In the genomic region with DNA sequence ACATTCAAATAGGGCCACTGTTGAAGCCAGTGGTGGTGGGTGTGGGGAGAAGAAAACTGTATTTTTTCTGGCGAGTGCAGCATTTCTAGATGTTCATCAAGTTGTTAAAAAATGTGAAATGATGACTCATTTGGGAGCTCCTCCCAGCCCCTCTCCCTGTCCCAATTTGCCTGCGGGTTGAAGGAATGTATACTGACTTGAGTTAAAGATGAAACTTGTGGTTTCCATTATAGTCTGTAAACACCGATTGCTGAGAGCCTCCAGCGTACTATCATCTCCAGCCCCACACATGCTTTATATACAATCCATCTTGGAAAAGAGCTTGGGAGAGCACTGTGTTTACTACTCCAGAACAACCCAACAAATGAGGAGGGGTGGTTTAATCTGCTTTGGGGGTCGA, we compare ENCODE assay signal across 19 mouse cellular contexts.
DNase-seq lines count a peak whose midpoint lies in the region; ATAC-seq and TF ChIP-seq lines count a peak whose summit lies in the region.
"Had no signal": no experiment of that assay in that cellular context is flagged by ENCODE, and none has a peak within 500 bp of the region (broad histone marks: within the 10 kb centered on the region; RNA-seq: fewer than 3 reads in every experiment).

No protein-coding gene starts in this region.

- peak; percentile 31; the same call in 1 of the 2 replicates for ATAC-seq in intestine, embryonic 15.5 days
- ATAC-seq in intestine, postnatal 0 days: no peak
- ATAC-seq: forebrain, embryonic 15.5 days; hindbrain, postnatal 0 days had no signal

- 50% methylated on average over 5 of the region's 5 CpGs for whole genome bisulfite sequencing in intestine, embryonic 15.5 days
- 59% methylated on average over 5 of the region's 5 CpGs for WGBS in intestine, postnatal 0 days

- TF ChIP-seq CTCF in intestine, postnatal 0 days (IDR thresholded peaks at IDR 0.05; ENCODE audit: low read depth): no peak
- TF ChIP-seq CTCF in embryonic fibroblast, embryonic 13.5 days (IDR thresholded peaks at IDR 0.05; ENCODE audit: borderline replicate concordance, insufficient read depth, low read length): no peak

- no peaks in the 10 kb centered on the region for H3K27me3 ChIP-seq in intestine, embryonic 15.5 days (replicated peaks)
- H3K27me3 ChIP-seq in intestine, postnatal 0 days (replicated peaks; ENCODE audit: control insufficient read depth, insufficient read depth, low read length): no peaks in the 10 kb centered on the region
- H3K27me3 ChIP-seq: embryonic facial prominence, embryonic 12.5 days; forebrain, embryonic 15.5 days; hindbrain, embryonic 13.5 days had no signal

- no peak overlapping the region for H3K4me3 ChIP-seq in intestine, embryonic 15.5 days (replicated peaks)
- no peak overlapping the region for H3K4me3 ChIP-seq in intestine, postnatal 0 days (ENCODE audit: low read depth, low read length)
- H3K4me3 ChIP-seq in embryonic fibroblast, embryonic 13.5 days (ENCODE audit: insufficient read depth, low read length): no peak overlapping the region
- H3K4me3 ChIP-seq: embryonic facial prominence, embryonic 12.5 days; forebrain, embryonic 15.5 days; heart, embryonic 10.5 days; hindbrain, embryonic 13.5 days had no signal

- no peaks in the 10 kb centered on the region for H3K36me3 ChIP-seq in intestine, embryonic 15.5 days
- no peaks in the 10 kb centered on the region for H3K36me3 ChIP-seq in intestine, postnatal 0 days (ENCODE audit: control insufficient read depth, insufficient read depth)
- H3K36me3 ChIP-seq: embryonic facial prominence, embryonic 12.5 days; forebrain, embryonic 15.5 days; heart, embryonic 10.5 days; hindbrain, embryonic 13.5 days had no signal

- no peaks in the 10 kb centered on the region for H3K9me3 ChIP-seq in intestine, embryonic 15.5 days
- H3K9me3 ChIP-seq in intestine, postnatal 0 days (ENCODE audit: control insufficient read depth): no peaks in the 10 kb centered on the region
- H3K9me3 ChIP-seq: embryonic facial prominence, embryonic 12.5 days; forebrain, embryonic 15.5 days; heart, embryonic 10.5 days; hindbrain, embryonic 13.5 days had no signal

- H3K27ac ChIP-seq in intestine, embryonic 15.5 days: no peak overlapping the region
- H3K27ac ChIP-seq in intestine, postnatal 0 days (ENCODE audit: low read depth, low read length): no peak overlapping the region
- peak overlapping the region; percentile 66; the same call in 1 of the 2 replicates for H3K27ac ChIP-seq in embryonic fibroblast, embryonic 13.5 days (ENCODE audit: insufficient read depth, low read length)
- H3K27ac ChIP-seq: embryonic facial prominence, embryonic 12.5 days; forebrain, embryonic 15.5 days; heart, embryonic 10.5 days; hindbrain, embryonic 13.5 days; hindbrain, postnatal 0 days had no signal

- no peak overlapping the region for H3K9ac ChIP-seq in intestine, embryonic 15.5 days
- H3K9ac ChIP-seq in intestine, postnatal 0 days (ENCODE audit: low read depth, low read length): no peak overlapping the region
- H3K9ac ChIP-seq: embryonic facial prominence, embryonic 12.5 days; forebrain, embryonic 15.5 days; hindbrain, embryonic 13.5 days had no signal

- DNase-seq in NIH3T3 (ENCODE audit: low read depth): peak; percentile 90
- no peak for DNase-seq in neural tube, embryonic 10.5 days (ENCODE audit: extremely low spot score, low spot score)
- DNase-seq in urinary bladder, adult 2 months (ENCODE audit: low spot score): no peak
- DNase-seq: adrenal gland, postnatal 10 days; cerebellum, adult 11 months; cerebellum, adult 8-10 months; cerebellum, postnatal 14 days; embryo, embryonic 11 days; gastrocnemius, postnatal 36 days; heart, adult 18-20 months; heart, postnatal 10 days had no signal

- no peaks in the 10 kb centered on the region for H3K4me1 ChIP-seq in intestine, embryonic 15.5 days (replicated peaks)
- no peaks in the 10 kb centered on the region for H3K4me1 ChIP-seq in intestine, postnatal 0 days (replicated peaks; ENCODE audit: control insufficient read depth, insufficient read depth, low read length)
- H3K4me1 ChIP-seq in embryonic fibroblast, embryonic 13.5 days (ENCODE audit: control insufficient read depth, insufficient read depth, low read length): peaks cover 6% of the 10 kb centered on the region; the same call in 1 of the 2 replicates
- H3K4me1 ChIP-seq: embryonic facial prominence, embryonic 12.5 days; forebrain, embryonic 15.5 days; heart, embryonic 10.5 days; hindbrain, embryonic 13.5 days had no signal

- no peak overlapping the region for H3K4me2 ChIP-seq in intestine, embryonic 15.5 days (replicated peaks)
- H3K4me2 ChIP-seq in intestine, postnatal 0 days (replicated peaks; ENCODE audit: low read depth): no peak overlapping the region
- H3K4me2 ChIP-seq: embryonic facial prominence, embryonic 12.5 days; forebrain, embryonic 15.5 days; hindbrain, embryonic 13.5 days had no signal

- TF ChIP-seq POLR2A in embryonic fibroblast, embryonic 13.5 days (IDR thresholded peaks at IDR 0.05; ENCODE audit: low read depth, low read length): no peak
